13 mouse cellular contexts compared by ENCODE assay signal in genomic region chr4:87818276-87818675, GRCm38 (mm10).
"Had no signal": no experiment of that assay in that cellular context is flagged by ENCODE, and none has a peak within 500 bp of the region (broad histone marks: within the 10 kb centered on the region; RNA-seq: fewer than 3 reads in every experiment).

No protein-coding gene starts in this region.

- H3K4me2 ChIP-seq: liver, embryonic 11.5 days; liver, embryonic 15.5 days; midbrain, embryonic 12.5 days; stomach, embryonic 15.5 days had no signal

- H3K27me3 ChIP-seq: liver, embryonic 15.5 days; megakaryocyte, embryonic 14.5 days; midbrain, embryonic 12.5 days; stomach, embryonic 15.5 days had no signal

- H3K4me1 ChIP-seq: stomach, embryonic 15.5 days had no signal

- DNase-seq: kidney, postnatal 14 days; left cerebral cortex, postnatal 4 days; lung, adult 2 months; lung, postnatal 14 days; right cerebral cortex, postnatal 14 days; thymus, adult 2 months; thymus, postnatal 25 days had no signal

- H3K9ac ChIP-seq: liver, embryonic 15.5 days; midbrain, embryonic 12.5 days; stomach, embryonic 15.5 days had no signal

- H3K4me3 ChIP-seq: liver, embryonic 15.5 days; megakaryocyte, embryonic 14.5 days; midbrain, embryonic 12.5 days; stomach, embryonic 15.5 days had no signal

- H3K9me3 ChIP-seq: liver, embryonic 15.5 days; megakaryocyte, embryonic 14.5 days; midbrain, embryonic 12.5 days; stomach, embryonic 15.5 days had no signal

- H3K36me3 ChIP-seq: liver, embryonic 15.5 days; midbrain, embryonic 12.5 days; stomach, embryonic 15.5 days had no signal

- H3K27ac ChIP-seq: liver, embryonic 15.5 days; macrophage; midbrain, embryonic 12.5 days; stomach, embryonic 15.5 days had no signal
